Mouse (Mus musculus) lung, adult 18-20 months (tissue): ENCODE measurements around the gene E130116L18Rik.
A peak's percentile ranks its signal among the peaks of the same experiment; 100 is the strongest.
"Not testable (repeated sequence)": the region's sequence is repeated elsewhere in the genome, so short reads cannot be mapped to it uniquely, and the experiment has no call there.

Source experiments
- DNase-seq, 2 experiments: peaks; one replicate each; pipeline ENCODE4 v3.0.0; 2022; ENCODE audit warnings: mixed read lengths in 2 of 2

The E130116L18Rik gene

DNA sequence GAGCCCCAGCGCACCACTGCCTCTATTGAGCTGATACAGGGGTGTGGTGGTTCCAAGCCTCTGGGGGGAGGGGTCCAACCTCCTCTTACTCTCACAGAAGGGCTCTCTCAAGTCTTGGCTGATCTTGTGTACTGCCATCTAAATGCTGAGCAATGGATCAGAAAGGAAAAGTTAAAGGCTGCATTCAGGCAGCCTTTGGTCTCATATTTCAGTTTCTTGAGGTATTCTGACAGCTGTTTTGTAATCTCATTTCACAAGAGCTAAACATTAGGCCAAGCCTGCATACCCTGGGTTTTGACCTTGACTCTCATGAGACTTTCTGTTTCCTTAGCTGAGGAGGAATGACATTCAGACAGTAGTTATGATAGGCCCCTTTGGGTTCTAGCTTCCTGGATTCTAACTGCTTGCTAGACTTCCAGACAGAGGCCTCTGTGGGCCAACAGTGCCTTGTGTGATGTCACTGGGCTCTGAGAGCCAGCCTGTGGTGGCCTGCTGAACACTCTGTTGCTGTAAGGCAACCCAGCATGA lies 41.9 kb downstream of the E130116L18Rik start, which contains the start of gene Galntl5:
Gene Galntl5, plus strand, starts transcription at position 457 of the 528 bp plus-strand sequence.
- DNase-seq, result peak in 1 of 2 experiments; percentile 21

DNA sequence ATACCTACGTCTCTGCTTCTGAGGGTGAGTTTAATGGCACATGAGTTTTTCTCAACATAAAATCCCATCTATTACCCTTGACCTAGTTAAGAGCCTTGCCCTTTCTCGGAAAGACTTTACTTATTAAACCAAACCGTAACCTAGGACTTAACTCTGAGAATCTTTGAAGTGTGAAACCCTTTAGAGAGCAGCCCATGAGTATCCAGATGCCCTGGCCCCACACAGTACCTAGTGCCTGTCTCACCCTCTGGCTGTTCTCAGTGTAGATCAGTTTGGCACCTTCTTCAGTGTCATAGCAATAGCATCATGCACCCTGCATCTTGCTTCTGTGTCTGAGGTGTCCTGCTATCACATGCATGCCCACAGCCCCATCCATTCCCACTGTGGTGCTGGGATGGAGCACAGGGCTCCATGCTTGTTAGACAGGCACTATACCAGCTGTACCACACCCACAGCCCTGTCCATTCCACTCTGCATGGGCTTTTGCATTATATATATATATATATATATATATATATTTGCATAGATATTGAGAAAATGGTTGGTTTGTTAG lies 42.9 kb downstream of the E130116L18Rik start:
- DNase-seq, result no peak

DNA sequence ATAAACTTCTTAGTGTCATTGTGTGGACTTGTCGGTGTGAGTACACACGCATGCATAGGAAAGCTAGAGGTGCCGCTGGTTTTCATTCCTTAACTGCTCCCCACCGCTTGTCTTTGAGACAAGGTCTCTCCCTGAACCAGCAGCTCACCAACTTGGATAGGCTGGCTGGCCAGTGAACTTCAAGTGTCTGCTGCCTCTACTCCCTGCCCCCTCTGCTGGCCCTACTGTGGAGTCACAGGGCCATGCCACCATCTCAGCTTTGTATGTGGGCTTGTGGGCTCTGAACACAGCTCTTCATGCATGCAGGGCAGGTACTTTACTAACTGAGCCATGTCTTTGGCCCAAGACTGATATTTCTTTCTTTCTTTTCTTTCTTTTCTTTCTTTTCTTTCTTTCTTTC lies 43.7 kb downstream of the E130116L18Rik start:
- DNase-seq, result no peak

DNA sequence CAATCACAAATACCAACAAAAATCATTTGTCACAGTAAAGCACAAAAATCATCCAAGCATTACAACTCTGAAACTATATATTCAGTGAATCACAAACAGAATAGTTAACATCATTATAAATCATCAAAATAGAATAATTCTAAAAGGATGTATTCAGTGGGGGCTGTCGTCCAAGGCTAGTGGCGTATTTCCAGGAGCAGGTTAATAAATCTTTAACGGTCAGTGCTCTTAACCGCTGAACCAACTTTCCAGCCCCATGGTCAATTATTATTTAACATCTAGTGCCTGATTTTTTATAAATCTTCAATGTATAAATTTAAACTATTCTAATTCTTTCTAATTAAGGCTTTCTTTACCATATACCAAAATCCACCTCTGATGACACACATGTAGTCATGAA lies 44.4 kb downstream of the E130116L18Rik start:
- DNase-seq, result not testable (repeated sequence)

DNA sequence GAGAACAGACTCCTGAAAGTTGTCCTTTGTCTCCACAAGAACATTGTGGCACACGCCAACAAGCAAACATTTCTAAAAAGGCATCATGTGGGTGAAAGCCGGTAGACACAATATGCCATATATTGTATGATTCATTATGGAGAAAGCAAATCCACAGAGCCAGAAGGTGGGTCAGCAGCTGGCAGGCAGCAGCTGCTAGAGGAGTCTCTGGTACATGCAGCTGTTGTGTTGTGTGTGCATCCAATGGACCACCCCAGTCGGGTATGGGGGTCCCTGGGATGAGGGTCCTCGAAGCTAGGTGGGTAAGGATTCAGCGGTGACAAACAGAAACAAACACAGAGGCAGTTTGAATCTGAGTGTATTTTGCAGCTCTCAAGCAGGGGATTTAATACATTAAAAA lies 45.0 kb downstream of the E130116L18Rik start:
- not testable (repeated sequence) for DNase-seq
